Mouse (Mus musculus) G1E-ER4 (cell line): ENCODE data around the gene Pdcd1. TPM values are rescaled to one million over a fixed set of nuclear protein-coding genes. Genes with fewer than 3 reads are reported as not detected.
"Not testable (repeated sequence)": the region's sequence is repeated elsewhere in the genome, so short reads cannot be mapped to it uniquely, and the experiment has no call there.

Experiments used
- GATA1 ChIP-seq: IDR thresholded peaks from one replicate; pipeline ENCODE4 v1.8.0; 2012; ENCODE audit warnings: low read length, inconsistent platforms
- polyA plus RNA-seq: library from polyadenylated mRNA; stranded (reverse); fragments of >175 nt; gene quantifications from 2 replicates; pipeline ENCODE4 v1.2.3, GENCODE M21; 2012

Pdcd1 gene
- polyA plus RNA-seq, 1 experiment: 0.28 TPM

- TF ChIP-seq GATA1: no peak
Measured at GRCm38 (mm10) chr1:94046544-94046943, 5.8 kb downstream of the Pdcd1 start.

- TF ChIP-seq GATA1: no peak
Measured at GRCm38 (mm10) chr1:94045559-94045958, 6.8 kb downstream of the Pdcd1 start.

- no peak for TF ChIP-seq GATA1
Measured at GRCm38 (mm10) chr1:94040391-94040790, 12.0 kb downstream of the Pdcd1 start.

GRCm38 (mm10) chr1:94034984-94035743, 17.2 kb downstream of the Pdcd1 start:
- no peak for TF ChIP-seq GATA1

- no peak for TF ChIP-seq GATA1
Measured at GRCm38 (mm10) chr1:94033075-94033602, 19.2 kb downstream of the Pdcd1 start.

GRCm38 (mm10) chr1:94028741-94029140, 23.6 kb downstream of the Pdcd1 start:
- TF ChIP-seq GATA1: no peak

GRCm38 (mm10) chr1:94027506-94028108, 24.7 kb downstream of the Pdcd1 start:
- TF ChIP-seq GATA1: no peak

GRCm38 (mm10) chr1:94020151-94020550, 32.2 kb downstream of the Pdcd1 start, which contains the start of gene Neu4:
Gene Neu4, plus strand, starts transcription at chr1:94020451.
- no peak for TF ChIP-seq GATA1

GRCm38 (mm10) chr1:94011643-94012042, 40.7 kb downstream of the Pdcd1 start:
- no peak for TF ChIP-seq GATA1

- TF ChIP-seq GATA1: no peak
Measured at GRCm38 (mm10) chr1:94001023-94001422, 51.3 kb downstream of the Pdcd1 start.

- TF ChIP-seq GATA1: not testable (repeated sequence)
Measured at GRCm38 (mm10) chr1:93990209-93990608, 62.1 kb downstream of the Pdcd1 start, which contains the start of gene Gal3st2c. Gene Gal3st2c, plus strand, starts transcription at chr1:93990509.

- TF ChIP-seq GATA1: no peak
Measured at GRCm38 (mm10) chr1:93988786-93989185, 63.6 kb downstream of the Pdcd1 start.

Other genes with a start within 250 kb of the Pdcd1 start
- 1.3 and 5.4 TPM in 2 replicates for gene Ing5, start 248.6 kb downstream of the Pdcd1 start, polyA plus RNA-seq
- gene D2hgdh, start 227.6 kb downstream of the Pdcd1 start, polyA plus RNA-seq: 3.1 and 4.8 TPM in 2 replicates
- 0.03 TPM in 1 of 2 replicates, not detected in the other for gene Gal3st2, start 191.2 kb downstream of the Pdcd1 start, polyA plus RNA-seq
- 0.08 and 0.09 TPM in 2 replicates for gene Gal3st2b, start 134.2 kb downstream of the Pdcd1 start, polyA plus RNA-seq
- gene Gal3st2c, start 62.0 kb downstream of the Pdcd1 start, polyA plus RNA-seq: 0.01 TPM in 1 of 2 replicates, not detected in the other
- not detected in 2 replicates for gene Neu4, start 32.1 kb downstream of the Pdcd1 start, polyA plus RNA-seq